Mouse (Mus musculus) CH12.LX (cell line): ENCODE data around the gene Dad1. TPM values are rescaled to one million over a fixed set of nuclear protein-coding genes. Genes with fewer than 3 reads are reported as not detected.

Source experiments
- DNase-seq: peaks from one replicate; pipeline ENCODE4 v3.0.0-alpha.2; 2013; ENCODE audit errors: extremely low read depth
- H3K27ac ChIP-seq: 2 replicates; pipeline ENCODE4 v1.5.1; 2012; ENCODE audit warnings: low read depth, mild to moderate bottlenecking, control low read depth, moderate library complexity; ENCODE audit not compliant: insufficient read depth
- H3K27me3 ChIP-seq: replicated peaks from 2 replicates; pipeline ENCODE3; 2012; ENCODE audit warnings: inconsistent platforms
- H3K36me3 ChIP-seq, 2 experiments: replicated peaks in 1 of 2; 2 replicates each; pipeline versions ENCODE3 to v1.6.1; 2012; ENCODE audit warnings: inconsistent platforms in 1 of 2, low read length in 1 of 2, mild to moderate bottlenecking in 1 of 2, mixed read lengths in 1 of 2, moderate library complexity in 1 of 2; ENCODE audit not compliant: control insufficient read depth in 1 of 2, insufficient read depth in 1 of 2
- H3K4me1 ChIP-seq, 2 experiments: 2 replicates each; pipeline ENCODE4 v1.6.1; 2012; ENCODE audit warnings: inconsistent platforms in 1 of 2, moderate library complexity in 1 of 2; ENCODE audit not compliant: insufficient read depth in 2 of 2, control insufficient read depth in 1 of 2
- H3K4me2 ChIP-seq: 2 replicates; pipeline ENCODE4 v1.6.1; 2012; ENCODE audit warnings: low read depth, mild to moderate bottlenecking, control low read depth; ENCODE audit not compliant: poor library complexity, insufficient read depth, severe bottlenecking
- H3K4me3 ChIP-seq, 3 experiments: fragments of 150-350 bp in 1 of 3; sonication (generic) in 1 of 3; replicated peaks in 1 of 3; 2 replicates each; pipeline versions ENCODE3 to v1.5.1; 2011 to 2012; ENCODE audit warnings: low read depth in 2 of 3, low read length in 2 of 3, mild to moderate bottlenecking in 2 of 3, moderate library complexity in 2 of 3, control low read depth in 1 of 3, improper control_type of control experiment in 1 of 3, inconsistent platforms in 1 of 3, mixed read lengths in 1 of 3; ENCODE audit not compliant: poor library complexity in 1 of 3
- H3K79me2 ChIP-seq: replicated peaks from 2 replicates; pipeline ENCODE4 v1.6.1; 2012; ENCODE audit warnings: mild to moderate bottlenecking, moderate library complexity; ENCODE audit not compliant: control insufficient read depth, poor library complexity, insufficient read depth, severe bottlenecking; ENCODE audit errors: extremely low read depth
- H3K9ac ChIP-seq: 2 replicates; pipeline ENCODE4 v1.6.1; 2012; ENCODE audit warnings: low read depth, mild to moderate bottlenecking, control low read depth, moderate library complexity; ENCODE audit not compliant: insufficient read depth
- H3K9me3 ChIP-seq: replicated peaks from 2 replicates; pipeline ENCODE3; 2012; ENCODE audit warnings: low read length, inconsistent platforms, mixed read lengths
- BHLHE40 ChIP-seq: IDR thresholded peaks from 2 replicates; pipeline ENCODE4 v1.6.1; 2011; ENCODE audit warnings: mild to moderate bottlenecking, low read depth, low read length, improper control_type of control experiment
- CTCF ChIP-seq, 2 experiments: IDR thresholded peaks in 1 of 2; conservative IDR thresholded peaks in 1 of 2; 2 replicates each; pipeline ENCODE4 v1.5.1; 2011 to 2012; ENCODE audit warnings: low read depth in 2 of 2, low read length in 2 of 2, improper control_type of control experiment in 1 of 2, inconsistent platforms in 1 of 2, mild to moderate bottlenecking in 1 of 2, moderate library complexity in 1 of 2
- E2F4 ChIP-seq: IDR thresholded peaks from 2 replicates; pipeline ENCODE4 v1.6.1; 2011; ENCODE audit warnings: low read depth, low read length, improper control_type of control experiment; ENCODE audit not compliant: insufficient replicate concordance
- EP300 ChIP-seq: IDR thresholded peaks from 2 replicates; pipeline ENCODE4 v1.6.1; 2011; ENCODE audit warnings: low read length, improper control_type of control experiment
- ETS1 ChIP-seq: conservative IDR thresholded peaks from 2 replicates; pipeline ENCODE4 v1.6.1; 2012; ENCODE audit warnings: low read depth, mild to moderate bottlenecking, inconsistent platforms, low read length, improper control_type of control experiment, moderate library complexity
- GABPA ChIP-seq: IDR thresholded peaks from 2 replicates; pipeline ENCODE4 v1.6.1; 2012; ENCODE audit warnings: low read depth, low read length, improper control_type of control experiment, inconsistent platforms; ENCODE audit not compliant: insufficient replicate concordance
- HCFC1 ChIP-seq: IDR thresholded peaks from 2 replicates; pipeline ENCODE4 v1.6.1; 2012; ENCODE audit warnings: low read depth, mild to moderate bottlenecking, inconsistent platforms, low read length, improper control_type of control experiment
- JUND ChIP-seq: conservative IDR thresholded peaks from 2 replicates; pipeline ENCODE4 v1.6.1; 2011; ENCODE audit warnings: low read depth, low read length, improper control_type of control experiment
- KAT2A ChIP-seq: IDR thresholded peaks from 2 replicates; pipeline ENCODE4 v1.6.1; 2012; ENCODE audit warnings: low read length, improper control_type of control experiment, inconsistent platforms; ENCODE audit not compliant: insufficient replicate concordance
- MAZ ChIP-seq: IDR thresholded peaks from 2 replicates; pipeline ENCODE4 v1.6.1; 2012; ENCODE audit warnings: low read depth, mild to moderate bottlenecking, inconsistent platforms, low read length, improper control_type of control experiment, moderate library complexity
- MXI1 ChIP-seq: IDR thresholded peaks from 2 replicates; pipeline ENCODE4 v1.6.1; 2011; ENCODE audit warnings: mild to moderate bottlenecking, low read depth, low read length, improper control_type of control experiment
- MYC ChIP-seq: IDR thresholded peaks from 2 replicates; pipeline ENCODE4 v1.6.1; 2011; ENCODE audit warnings: low read depth, mild to moderate bottlenecking, improper control_type of control experiment, low read length
- NELFE ChIP-seq: IDR thresholded peaks from 2 replicates; pipeline ENCODE4 v1.6.1; 2011; ENCODE audit warnings: low read depth, low read length, improper control_type of control experiment
- NRF1 ChIP-seq: IDR thresholded peaks from 2 replicates; pipeline ENCODE4 v1.6.1; 2014; ENCODE audit warnings: low read depth, mild to moderate bottlenecking, inconsistent platforms, low read length, improper control_type of control experiment, moderate library complexity
- POLR2A ChIP-seq: IDR thresholded peaks from 2 replicates; pipeline ENCODE4 v1.6.1; 2011; ENCODE audit warnings: low read depth, mild to moderate bottlenecking, improper control_type of control experiment, low read length
- RCOR1 ChIP-seq: conservative IDR thresholded peaks from 2 replicates; pipeline ENCODE4 v1.6.1; 2012; ENCODE audit warnings: low read depth, mild to moderate bottlenecking, inconsistent platforms, low read length, improper control_type of control experiment
- SMC3 ChIP-seq: IDR thresholded peaks from 2 replicates; pipeline ENCODE4 v1.6.1; 2011; ENCODE audit warnings: low read depth, low read length, improper control_type of control experiment
- TCF12 ChIP-seq: IDR thresholded peaks from 2 replicates; pipeline ENCODE4 v1.6.1; 2014; ENCODE audit warnings: low read depth, mild to moderate bottlenecking, inconsistent platforms, low read length, improper control_type of control experiment
- UBTF ChIP-seq: IDR thresholded peaks from 2 replicates; pipeline ENCODE4 v1.6.1; 2012; ENCODE audit warnings: low read depth, mild to moderate bottlenecking, inconsistent platforms, low read length, improper control_type of control experiment, moderate library complexity
- USF2 ChIP-seq: conservative IDR thresholded peaks from 2 replicates; pipeline ENCODE4 v1.6.1; 2011; ENCODE audit warnings: low read depth, low read length, improper control_type of control experiment
- ZC3H11A ChIP-seq: IDR thresholded peaks from 2 replicates; pipeline ENCODE4 v1.6.1; 2012; ENCODE audit warnings: low read depth, mild to moderate bottlenecking, inconsistent platforms, low read length, improper control_type of control experiment
- ZKSCAN1 ChIP-seq: IDR thresholded peaks from 2 replicates; pipeline ENCODE4 v1.6.1; 2012; ENCODE audit warnings: low read depth, inconsistent platforms, low read length, improper control_type of control experiment, borderline replicate concordance
- dilution Hi-C: fragments of 300-500 bp; cut with MboI; formaldehyde crosslinking; loops from 2 replicates; pipeline ENCODE4 v1.14.3; 2020; ENCODE audit warnings: low sequenced_read_pairs; ENCODE audit not compliant: extremely low pct_unique_long_range_greater_than_20kb, extremely low pct_ligation_motif_present
- in situ Hi-C: fragments of 300-500 bp; cut with MboI; formaldehyde crosslinking; loops from 3 replicates; pipeline ENCODE4 v1.14.3; 2019; ENCODE audit warnings: low sequenced_read_pairs, low pct_ligation_motif_present, low pct_unique_long_range_greater_than_20kb, mixed read lengths
- polyA plus RNA-seq: library from polyadenylated mRNA; unstranded; fragments of >175 nt; gene quantifications from 2 replicates; pipeline ENCODE4 v1.2.1, GENCODE M21; 2012; ENCODE audit warnings: low read depth; ENCODE audit not compliant: insufficient read length
- total RNA-seq, 2 experiments: library from RNA; depleted of rRNA; stranded (reverse); fragments of 300-350 nt in 1 of 2; fragments of >200 nt in 1 of 2; gene quantifications; 2 replicates each; pipeline ENCODE4 v1.2.3; 2012 to 2014

The Dad1 gene
- total and polyA plus RNA-seq, 3 experiments = 161 to 287 (median 279) TPM

DNA sequence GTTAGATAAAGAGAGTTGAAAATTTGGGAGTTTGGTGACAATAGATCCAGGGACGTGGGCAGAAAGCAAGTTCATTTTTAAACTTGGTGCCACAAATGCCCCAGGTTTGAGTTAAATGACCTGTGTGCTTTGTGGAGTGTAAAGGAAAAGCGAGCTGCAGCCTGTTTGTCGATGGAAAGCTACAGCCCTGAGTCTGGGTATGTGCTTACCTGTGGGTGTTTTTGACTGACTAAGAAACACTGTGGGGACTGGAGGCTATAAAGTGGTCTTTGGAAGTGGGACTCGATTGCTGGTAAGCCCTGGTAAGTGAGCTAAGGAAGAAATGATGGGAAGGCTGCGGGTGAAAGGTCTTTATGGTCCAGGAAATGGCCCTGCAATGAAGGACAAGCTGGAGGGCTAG lies 47.6 kb downstream of the Dad1 start:
- no peaks in the 10 kb centered on the region for H3K79me2 ChIP-seq
- no peak overlapping the region for H3K27ac ChIP-seq
- no peak overlapping the region for H3K9ac ChIP-seq
- H3K27me3 ChIP-seq = no peaks in the 10 kb centered on the region
- peaks cover 2 to 4% of the 10 kb centered on the region in 2 experiments; a peak in 2 of 4 replicates for H3K4me1 ChIP-seq
- no peaks in the 10 kb centered on the region for H3K36me3 ChIP-seq
- no peak overlapping the region for H3K4me2 ChIP-seq
- TF ChIP-seq ZC3H11A (no peak), EP300 (no peak), TCF12 (no peak), POLR2A (no peak), E2F4 (no peak), UBTF (no peak), RCOR1 (no peak), MYC (no peak), MAZ (no peak), SMC3 (no peak), MXI1 (no peak), BHLHE40 (no peak)
- H3K9me3 ChIP-seq = no peaks in the 10 kb centered on the region
- dilution Hi-C loops (no loop called here), in situ Hi-C loops (no loop called here)
- DNase-seq = no peak
- H3K4me3 ChIP-seq = no peak overlapping the region

DNA sequence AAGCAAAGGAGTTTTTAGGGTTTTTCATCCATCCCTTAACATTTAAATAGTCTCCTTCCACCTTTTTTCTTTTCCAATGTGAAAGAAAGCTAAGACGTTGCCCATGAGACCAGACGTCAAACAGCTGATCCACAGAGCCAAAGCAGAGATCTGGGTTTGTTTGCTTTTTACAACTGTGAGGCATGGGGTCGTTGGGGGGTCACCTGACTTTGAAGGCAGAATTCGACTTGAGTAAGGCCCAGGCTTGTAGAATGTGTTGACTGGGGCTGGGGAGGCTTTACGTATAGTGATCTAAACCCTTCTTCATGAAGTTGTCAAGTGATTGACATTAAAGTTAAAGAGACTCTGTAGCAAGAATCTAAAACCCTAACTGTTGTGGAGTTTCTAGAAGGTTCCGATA lies 48.0 kb downstream of the Dad1 start:
- TF ChIP-seq NELFE (no peak), MXI1 (no peak), UBTF (no peak), POLR2A (no peak), EP300 (no peak), HCFC1 (no peak), CTCF (conservative IDR thresholded peaks at IDR 0.05 in 1 of 2, IDR thresholded peaks at IDR 0.05 in 1 of 2; ENCODE audit: low read depth in 2 of 2, low read length in 2 of 2) (no peak)
- no peaks in the 10 kb centered on the region for H3K36me3 ChIP-seq
- H3K27me3 ChIP-seq = no peaks in the 10 kb centered on the region
- no peak for DNase-seq
- H3K4me2 ChIP-seq = no peak overlapping the region
- dilution Hi-C loops = no loop called here
- no peak overlapping the region for H3K4me3 ChIP-seq
- H3K9ac ChIP-seq = no peak overlapping the region
- H3K9me3 ChIP-seq = no peaks in the 10 kb centered on the region
- in situ Hi-C loops = no loop called here
- peaks cover 2 to 4% of the 10 kb centered on the region in 2 experiments; a peak in 2 of 4 replicates for H3K4me1 ChIP-seq
- H3K27ac ChIP-seq = no peak overlapping the region
- no peaks in the 10 kb centered on the region for H3K79me2 ChIP-seq

DNA sequence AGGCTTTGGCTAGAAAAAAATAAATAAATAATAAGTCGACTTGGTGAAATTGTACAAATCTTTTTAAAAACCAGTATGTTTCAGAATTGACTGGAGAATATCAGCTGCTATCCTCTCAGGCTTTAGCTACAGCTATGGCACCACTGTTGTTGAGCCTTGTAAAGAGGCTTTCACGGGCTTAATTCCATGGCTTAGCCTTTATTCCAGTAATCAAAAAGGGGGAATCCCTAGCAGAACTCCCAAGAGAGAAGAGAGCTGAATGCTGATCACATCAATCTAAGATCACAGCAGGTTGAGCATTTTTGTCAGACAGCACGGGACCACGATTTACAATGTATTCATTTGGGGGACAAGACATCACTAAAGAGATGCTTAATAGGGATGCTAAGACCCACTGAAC lies 49.1 kb downstream of the Dad1 start:
- Histone ChIP-seq H3K36me3 (no peaks in the 10 kb centered on the region), H3K4me2 (no peak overlapping the region), H3K9me3 (no peaks in the 10 kb centered on the region), H3K27me3 (no peaks in the 10 kb centered on the region), H3K79me2 (no peaks in the 10 kb centered on the region), H3K27ac (no peak overlapping the region), H3K9ac (no peak overlapping the region), H3K4me3 (no peak overlapping the region), H3K4me1 (peaks cover 2 to 4% of the 10 kb centered on the region in 2 experiments; a peak in 2 of 4 replicates)
- dilution Hi-C loops = no loop called here
- in situ Hi-C loops = no loop called here
- no peak for TF ChIP-seq GABPA
- no peak for TF ChIP-seq ETS1
- TF ChIP-seq USF2 = no peak
- TF ChIP-seq JUND = no peak
- TF ChIP-seq ZKSCAN1 = no peak
- TF ChIP-seq KAT2A = no peak
- no peak for TF ChIP-seq NRF1
- no peak for TF ChIP-seq E2F4
- TF ChIP-seq, all 38 proteins: peak for 0
- DNase-seq = no peak
